Mouse (Mus musculus) embryonic facial prominence, embryonic 12.5 days (tissue): ENCODE data around the gene Rpl24. TPM values are rescaled to one million over a fixed set of nuclear protein-coding genes. Genes with fewer than 3 reads are reported as not detected.
"Not testable (repeated sequence)": the region's sequence is repeated elsewhere in the genome, so short reads cannot be mapped to it uniquely, and the experiment has no call there.

ENCODE experiments used
- ATAC-seq: fragments of 200-750 bp; cut with Nextera tagmentation; 2 replicates; pipeline ENCODE4 v1.8.0; 2017; ENCODE audit not compliant: insufficient number of reproducible peaks, insufficient read depth, low FRiP score, low TSS enrichment
- H3K27ac ChIP-seq: fragments of 300-500 bp; sonication (generic); 2 replicates; pipeline ENCODE4 v1.5.1; 2016; ENCODE audit warnings: mild to moderate bottlenecking
- H3K27me3 ChIP-seq: fragments of 300-500 bp; sonication (generic); 2 replicates; pipeline ENCODE4 v1.6.1; 2016; ENCODE audit warnings: mild to moderate bottlenecking, moderate library complexity
- H3K36me3 ChIP-seq: fragments of 300-500 bp; sonication (generic); 2 replicates; pipeline ENCODE4 v1.6.1; 2016; ENCODE audit warnings: mild to moderate bottlenecking
- H3K4me1 ChIP-seq: fragments of 300-500 bp; sonication (generic); 2 replicates; pipeline ENCODE4 v1.6.1; 2016
- H3K4me2 ChIP-seq: fragments of 300-500 bp; sonication (generic); replicated peaks from 2 replicates; pipeline ENCODE4 v1.6.1; 2016; ENCODE audit warnings: mild to moderate bottlenecking, moderate library complexity
- H3K4me3 ChIP-seq: fragments of 300-500 bp; sonication (generic); 2 replicates; pipeline ENCODE4 v1.5.1; 2016; ENCODE audit warnings: mild to moderate bottlenecking
- H3K9ac ChIP-seq: fragments of 300-500 bp; sonication (generic); 2 replicates; pipeline ENCODE4 v1.6.1; 2016; ENCODE audit warnings: mild to moderate bottlenecking, moderate library complexity
- H3K9me3 ChIP-seq: fragments of 300-500 bp; sonication (generic); 2 replicates; pipeline ENCODE4 v1.6.1; 2016; ENCODE audit warnings: mild to moderate bottlenecking, moderate library complexity
- WGBS: fragments of 180-500 bp; shearing (Covaris S2); methylation state at CpG from one replicate; pipeline ENCODE4 v1.1.7; 2016; 5-methylcytosine and 5-hydroxymethylcytosine counted together
- polyA plus RNA-seq: library from polyadenylated mRNA; unstranded; fragments of >200 nt; fragmentation: Nextera tagmentation; extraction: Ambion mirVana; gene quantifications from 2 replicates; pipeline ENCODE4 v1.2.1, GENCODE M21; 2016

Gene Rpl24
- polyA plus RNA-seq, 1 experiment from 2014 or later = 800 TPM

- no peaks in the 10 kb centered on the region for H3K36me3 ChIP-seq
- H3K9ac ChIP-seq = no peak overlapping the region
- H3K4me3 ChIP-seq = no peak overlapping the region
- no peaks in the 10 kb centered on the region for H3K27me3 ChIP-seq
- no peaks in the 10 kb centered on the region for H3K4me1 ChIP-seq
- H3K9me3 ChIP-seq = no peaks in the 10 kb centered on the region
- no peak overlapping the region for H3K4me2 ChIP-seq
- 74% methylated on average over 3 of the region's 3 CpGs for WGBS
- no peak overlapping the region for H3K27ac ChIP-seq
- ATAC-seq = no peak
Measured at GRCm38 (mm10) chr16:55950462-55950861, 15.6 kb upstream of the Rpl24 start.

DNA sequence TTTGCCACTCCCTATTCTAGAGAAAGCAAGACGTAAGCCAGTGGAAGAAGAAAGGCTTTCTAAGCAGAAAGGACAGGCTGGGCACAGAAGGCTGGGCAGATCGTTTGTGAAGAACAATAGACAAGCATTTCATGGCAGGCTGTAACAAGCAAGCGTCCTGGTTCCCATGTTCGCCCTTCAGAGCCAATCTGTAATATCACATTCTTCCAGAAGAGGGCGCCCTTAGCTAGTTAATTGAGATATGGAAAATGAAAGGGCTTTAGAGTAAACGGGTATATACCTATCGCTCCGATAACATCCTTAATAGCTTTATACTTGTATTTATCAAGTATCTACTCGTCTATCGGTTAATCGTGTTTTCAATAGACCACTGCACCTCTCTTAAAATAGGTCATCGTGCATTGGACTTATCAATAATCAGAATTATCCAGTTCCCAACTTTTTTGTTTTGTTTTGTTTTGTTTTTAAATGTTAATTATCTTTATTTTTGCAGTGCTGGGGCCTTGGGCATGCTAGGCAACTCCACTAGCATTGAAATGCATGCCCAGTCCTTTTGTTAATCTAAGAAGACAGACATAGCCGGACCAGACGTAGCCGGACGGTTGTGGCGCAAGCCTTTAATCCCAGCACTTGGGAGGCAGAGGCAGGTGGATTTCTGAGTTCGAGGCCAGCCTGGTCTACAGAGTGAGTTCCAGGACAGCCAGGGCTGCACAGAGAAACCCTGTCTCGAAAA is 15.0 kb upstream of the Rpl24 start:
- no peak for ATAC-seq
- H3K27ac ChIP-seq = no peak overlapping the region
- H3K9ac ChIP-seq = no peak overlapping the region
- H3K4me2 ChIP-seq = no peak overlapping the region
- WGBS = 44% methylated on average over 19 of the region's 19 CpGs
- H3K4me1 ChIP-seq = no peaks in the 10 kb centered on the region
- no peak overlapping the region for H3K4me3 ChIP-seq
- no peaks in the 10 kb centered on the region for H3K9me3 ChIP-seq
- no peaks in the 10 kb centered on the region for H3K27me3 ChIP-seq
- H3K36me3 ChIP-seq = no peaks in the 10 kb centered on the region

- Histone ChIP-seq H3K9me3 (no peaks in the 10 kb centered on the region), H3K36me3 (no peaks in the 10 kb centered on the region), H3K27ac (no peak overlapping the region), H3K4me3 (no peak overlapping the region), H3K4me1 (no peaks in the 10 kb centered on the region), H3K4me2 (no peak overlapping the region), H3K27me3 (no peaks in the 10 kb centered on the region), H3K9ac (no peak overlapping the region)
- 79% methylated on average over 7 of the region's 7 CpGs for WGBS
- no peak for ATAC-seq
Measured at GRCm38 (mm10) chr16:55951679-55952327, 14.3 kb upstream of the Rpl24 start.

DNA sequence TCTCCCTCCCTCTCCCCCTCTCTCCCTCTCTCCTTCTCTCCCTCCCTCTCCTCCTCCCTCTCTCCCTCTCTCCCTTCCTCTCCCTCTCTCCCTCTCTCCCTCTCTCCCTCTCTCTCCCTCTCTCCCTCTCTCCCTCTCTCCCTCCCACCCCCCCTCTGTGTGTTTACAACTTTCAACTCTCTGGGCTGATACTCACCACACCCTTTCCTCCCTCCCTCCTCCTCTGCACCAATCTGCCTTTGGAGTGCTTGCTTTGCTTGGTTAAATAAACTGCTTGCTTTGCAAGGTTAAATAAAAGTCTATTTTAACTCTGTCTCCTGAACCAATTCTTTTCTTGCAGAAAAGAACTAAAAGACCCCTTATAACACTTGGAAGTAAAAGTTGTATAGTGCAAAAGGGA is 13.3 kb upstream of the Rpl24 start:
- no peak for ATAC-seq
- Histone ChIP-seq H3K4me1 (no peaks in the 10 kb centered on the region), H3K27me3 (no peaks in the 10 kb centered on the region), H3K9me3 (no peaks in the 10 kb centered on the region), H3K4me2 (no peak overlapping the region), H3K4me3 (no peak overlapping the region), H3K9ac (no peak overlapping the region), H3K27ac (no peak overlapping the region), H3K36me3 (no peaks in the 10 kb centered on the region)

DNA sequence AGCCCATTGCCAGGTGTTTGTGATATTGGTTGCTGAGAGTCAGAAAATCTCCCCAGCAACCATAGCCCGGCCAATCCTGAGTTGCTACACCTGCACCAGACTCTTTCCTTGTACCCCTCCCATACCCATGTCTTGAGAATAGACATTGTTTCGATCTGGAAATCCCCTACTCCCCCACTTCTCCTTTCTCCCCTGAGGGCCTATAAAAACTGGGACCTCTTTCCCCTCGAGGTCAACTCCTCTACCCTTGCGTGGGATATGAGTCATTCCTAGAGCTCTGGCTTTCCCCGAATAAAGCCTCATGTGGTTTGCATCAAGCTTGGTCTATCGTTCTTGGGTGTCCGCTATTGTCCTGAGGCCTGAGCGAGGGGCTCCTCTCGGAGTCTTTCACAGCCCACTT is 11.9 kb upstream of the Rpl24 start:
- not testable (repeated sequence) for H3K4me1 ChIP-seq, H3K4me3 ChIP-seq, H3K9me3 ChIP-seq, ATAC-seq, H3K9ac ChIP-seq, H3K27me3 ChIP-seq, H3K27ac ChIP-seq, H3K4me2 ChIP-seq, H3K36me3 ChIP-seq
- 90% methylated on average over 9 of the region's 9 CpGs for WGBS

GRCm38 (mm10) chr16:55963068-55963467 is 3.0 kb upstream of the Rpl24 start:
- not testable (repeated sequence) for H3K36me3 ChIP-seq, H3K4me2 ChIP-seq, H3K9me3 ChIP-seq, ATAC-seq, H3K27ac ChIP-seq, H3K27me3 ChIP-seq, H3K9ac ChIP-seq, H3K4me3 ChIP-seq, H3K4me1 ChIP-seq
- WGBS = 89% methylated on average over 6 of the region's 11 CpGs

DNA sequence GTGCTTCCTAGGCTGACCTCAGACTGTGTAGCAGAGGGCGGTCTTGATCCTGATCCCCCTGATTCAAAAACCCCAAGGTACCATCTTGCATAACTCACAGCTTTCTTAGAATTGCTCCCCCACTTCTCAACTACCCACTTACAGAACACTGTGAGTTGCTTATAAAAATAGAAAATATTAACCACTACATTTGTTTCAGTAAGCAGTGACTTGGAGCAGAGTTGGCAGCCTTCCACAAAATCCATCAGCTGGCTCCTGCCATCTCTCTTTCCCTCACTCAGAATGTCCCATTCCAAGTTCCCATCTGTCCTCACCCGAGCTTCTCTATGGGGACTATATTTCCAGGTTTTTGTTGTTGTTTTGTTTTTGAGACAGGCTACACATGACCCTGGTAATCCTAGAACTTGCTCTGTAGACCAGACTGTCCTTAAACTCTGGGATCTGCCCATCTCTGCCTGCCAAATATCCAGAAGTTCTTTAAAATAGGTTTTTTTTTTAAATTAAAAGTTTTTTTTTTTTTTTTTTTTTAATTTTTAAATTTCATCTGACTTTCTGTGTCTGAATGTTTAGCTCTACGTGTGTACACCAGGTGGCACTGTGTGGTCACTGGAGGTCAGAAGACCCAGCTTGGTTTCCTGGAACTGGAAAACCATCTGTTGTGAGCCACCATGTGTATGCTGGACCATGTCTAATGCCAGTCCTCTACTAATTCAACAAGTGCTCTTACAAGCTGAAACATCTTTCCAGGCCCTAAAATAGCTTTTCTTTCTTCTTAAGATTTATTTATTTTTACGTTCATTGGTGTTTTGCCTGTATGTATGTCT is 1.7 kb upstream of the Rpl24 start:
- H3K4me2 ChIP-seq = no peak overlapping the region
- H3K4me1 ChIP-seq = peaks cover 10% of the 10 kb centered on the region
- no peak overlapping the region for H3K27ac ChIP-seq
- WGBS = 66% methylated on average over 4 of the region's 4 CpGs
- H3K4me3 ChIP-seq = no peak overlapping the region
- H3K9me3 ChIP-seq = no peaks in the 10 kb centered on the region
- no peak for ATAC-seq
- peaks cover 9% of the 10 kb centered on the region; the same call in 1 of the 2 replicates for H3K36me3 ChIP-seq
- H3K27me3 ChIP-seq = no peaks in the 10 kb centered on the region
- H3K9ac ChIP-seq = no peak overlapping the region

DNA sequence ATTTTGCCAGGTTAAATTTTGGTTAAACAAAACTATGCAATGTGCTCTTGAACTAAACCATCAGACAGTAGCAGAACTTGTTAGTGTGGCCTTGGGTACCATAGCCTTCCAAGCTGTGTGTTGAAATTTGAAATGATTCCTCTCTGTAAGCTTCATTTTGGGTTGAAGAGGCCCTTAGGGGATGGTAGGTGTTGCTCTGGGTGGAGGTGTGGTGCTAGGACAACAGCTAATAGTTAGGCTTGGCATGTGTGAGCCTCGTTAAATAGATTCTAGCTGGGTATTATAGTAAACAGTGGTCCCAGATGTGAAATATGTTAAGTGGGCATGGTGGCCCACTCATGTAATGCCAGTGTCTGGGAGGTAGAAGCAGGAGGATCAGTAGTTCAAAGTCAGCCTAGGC is 1.1 kb downstream of the Rpl24 start:
- Histone ChIP-seq H3K36me3 (peaks cover 37% of the 10 kb centered on the region), H3K27me3 (no peaks in the 10 kb centered on the region), H3K9me3 (no peaks in the 10 kb centered on the region), H3K27ac (no peak overlapping the region), H3K4me3 (peak overlapping the region; percentile 84), H3K4me1 (peaks cover 10% of the 10 kb centered on the region), H3K4me2 (peak overlapping the region; percentile 98), H3K9ac (peak overlapping the region; percentile 88)
- ATAC-seq = no peak
- 44% methylated on average over 1 of the region's 1 CpGs for WGBS

DNA sequence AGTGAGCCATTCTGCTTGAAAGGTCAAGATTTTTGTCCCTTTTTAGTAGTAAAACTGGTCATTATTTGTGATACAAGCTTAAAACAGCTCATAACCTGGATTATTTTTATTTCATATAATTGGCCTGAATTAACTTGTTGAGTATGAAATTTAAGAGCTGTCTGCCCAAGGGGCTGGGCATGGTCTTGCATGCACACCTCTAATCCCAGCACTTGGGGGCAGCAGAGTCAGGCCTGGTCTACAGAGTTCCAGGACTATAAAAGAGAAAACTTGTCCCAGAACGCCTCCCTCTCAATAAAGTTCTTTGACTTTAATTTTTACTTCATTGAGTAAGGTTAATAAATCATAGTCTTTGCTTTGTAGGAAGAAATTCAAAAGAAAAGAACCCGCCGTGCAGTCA is 3.1 kb downstream of the Rpl24 start:
- no peaks in the 10 kb centered on the region for H3K9me3 ChIP-seq
- no peak for ATAC-seq
- no peak overlapping the region for H3K9ac ChIP-seq
- no peak overlapping the region for H3K4me3 ChIP-seq
- 89% methylated on average over 3 of the region's 3 CpGs for WGBS
- H3K36me3 ChIP-seq = peaks cover 38% of the 10 kb centered on the region
- no peaks in the 10 kb centered on the region for H3K27me3 ChIP-seq
- no peak overlapping the region for H3K4me2 ChIP-seq
- H3K27ac ChIP-seq = no peak overlapping the region
- peaks cover 18% of the 10 kb centered on the region for H3K4me1 ChIP-seq

- H3K4me3 ChIP-seq = no peak overlapping the region
- H3K4me1 ChIP-seq = peaks cover 23% of the 10 kb centered on the region
- H3K4me2 ChIP-seq = no peak overlapping the region
- H3K27ac ChIP-seq = no peak overlapping the region
- no peaks in the 10 kb centered on the region for H3K27me3 ChIP-seq
- ATAC-seq = no peak
- no peak overlapping the region for H3K9ac ChIP-seq
- peaks cover 38% of the 10 kb centered on the region for H3K36me3 ChIP-seq
- no peaks in the 10 kb centered on the region for H3K9me3 ChIP-seq
- WGBS = 92% methylated on average over 5 of the region's 5 CpGs
Measured at GRCm38 (mm10) chr16:55970416-55970815, 4.3 kb downstream of the Rpl24 start.

- Histone ChIP-seq H3K4me3 (no peak overlapping the region), H3K9ac (no peak overlapping the region), H3K27ac (no peak overlapping the region), H3K4me2 (no peak overlapping the region), H3K36me3 (peaks cover 38% of the 10 kb centered on the region), H3K27me3 (no peaks in the 10 kb centered on the region), H3K4me1 (peaks cover 25% of the 10 kb centered on the region), H3K9me3 (no peaks in the 10 kb centered on the region)
- ATAC-seq = no peak
- WGBS = 80% methylated on average over 6 of the region's 6 CpGs
Measured at GRCm38 (mm10) chr16:55971735-55972615, 5.9 kb downstream of the Rpl24 start.
